Mouse (Mus musculus) G1E-ER4 (cell line): ENCODE results near the gene Gm19965. TPM values are rescaled to one million over a fixed set of nuclear protein-coding genes. Genes with fewer than 3 reads are reported as not detected.

Experiments used
- GATA1 ChIP-seq: IDR thresholded peaks from one replicate; pipeline ENCODE4 v1.8.0; 2012; ENCODE audit warnings: low read length, inconsistent platforms
- polyA plus RNA-seq: library from polyadenylated mRNA; stranded (reverse); fragments of >175 nt; gene quantifications from 2 replicates; pipeline ENCODE4 v1.2.3, GENCODE M21; 2012

The Gm19965 gene
- polyA plus RNA-seq = not detected in 2 replicates

- no peak for TF ChIP-seq GATA1
Observed at GRCm38 (mm10) chr1:116802683-116803082, at the start of gene Gm19965. Gene Gm19965 (plus strand): TSS chr1:116802983.

- TF ChIP-seq GATA1 = no peak
Observed at GRCm38 (mm10) chr1:116782471-116782989, 20.3 kb upstream of the Gm19965 start.
